Mouse (Mus musculus) thymus, adult 2 months (tissue): ENCODE results near the gene Wnt11.

Experiments used
- CTCF ChIP-seq: fragments of 200-500 bp; IDR thresholded peaks from 2 replicates; pipeline ENCODE4 v1.5.1; 2012; ENCODE audit warnings: mild to moderate bottlenecking, control low read depth, low read length, moderate library complexity, borderline replicate concordance; ENCODE audit not compliant: control insufficient read depth, poor library complexity, insufficient read depth; ENCODE audit errors: extremely low read depth
- POLR2A ChIP-seq: fragments of 200-500 bp; IDR thresholded peaks from 2 replicates; pipeline ENCODE4 v1.6.1; 2012; ENCODE audit warnings: mild to moderate bottlenecking, low read length, control low read depth, moderate library complexity; ENCODE audit not compliant: control insufficient read depth, poor library complexity, insufficient read depth; ENCODE audit errors: extremely low read depth

GRCm38 (mm10) chr7:98798134-98798417 lies 36.8 kb upstream of the Wnt11 start:
- TF ChIP-seq POLR2A (no peak), CTCF (no peak)
